Mouse (Mus musculus) ovary, postnatal 10 days (tissue): ENCODE measurements around the gene Map3k5.

Source experiments
- DNase-seq: peaks from one replicate; pipeline ENCODE4 v3.0.0; 2022; ENCODE audit warnings: low spot score

Map3k5 gene

GRCm38 (mm10) chr10:20111508-20111907 is 177.2 kb downstream of the Map3k5 start:
- DNase-seq: no peak

- no peak for DNase-seq
Measured at GRCm38 (mm10) chr10:20112026-20112973, 178.0 kb downstream of the Map3k5 start.

DNA sequence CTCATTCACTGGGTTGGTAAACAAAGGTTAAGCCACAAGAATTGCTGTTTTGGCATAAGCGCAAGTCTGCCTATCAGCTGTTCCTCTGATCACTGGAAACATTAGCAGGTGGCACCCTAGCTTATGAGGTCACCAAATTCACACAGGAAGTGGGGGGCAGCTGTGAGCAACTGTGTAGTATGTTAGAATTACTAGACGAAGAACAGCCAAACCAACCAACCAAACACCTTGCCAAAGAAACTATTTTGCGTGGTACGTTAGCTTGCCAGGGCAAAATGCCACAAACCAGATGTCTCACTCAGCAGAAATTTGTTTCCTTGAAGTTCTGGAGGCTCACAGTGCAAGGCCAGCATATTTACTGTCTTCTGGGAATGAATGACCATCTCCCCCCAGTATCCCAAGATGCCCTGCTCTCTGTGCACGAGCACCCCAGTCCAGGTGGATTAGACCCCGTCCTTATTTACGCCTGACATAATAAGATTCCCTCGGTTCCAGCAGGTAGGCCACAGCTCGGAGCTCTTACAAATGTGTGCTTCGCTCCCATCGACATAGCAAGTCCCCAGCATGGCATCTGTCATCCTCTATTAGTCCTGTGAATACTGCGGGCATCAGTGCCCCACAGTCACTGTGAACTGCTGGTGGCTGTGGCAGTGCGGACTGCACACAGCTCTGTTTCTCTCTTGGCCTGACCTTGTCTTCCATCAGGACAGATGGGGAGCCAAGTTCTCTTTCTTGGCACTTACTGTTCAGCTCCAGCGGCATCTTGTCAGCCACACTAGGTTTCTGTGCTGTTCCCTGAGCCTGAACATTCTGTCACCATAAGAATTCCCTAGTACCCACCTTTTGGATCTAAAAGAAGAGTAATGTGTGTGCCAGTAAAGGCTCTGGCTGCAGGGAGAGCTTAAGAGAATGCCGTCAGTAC is 185.5 kb downstream of the Map3k5 start:
- DNase-seq: no peak

DNA sequence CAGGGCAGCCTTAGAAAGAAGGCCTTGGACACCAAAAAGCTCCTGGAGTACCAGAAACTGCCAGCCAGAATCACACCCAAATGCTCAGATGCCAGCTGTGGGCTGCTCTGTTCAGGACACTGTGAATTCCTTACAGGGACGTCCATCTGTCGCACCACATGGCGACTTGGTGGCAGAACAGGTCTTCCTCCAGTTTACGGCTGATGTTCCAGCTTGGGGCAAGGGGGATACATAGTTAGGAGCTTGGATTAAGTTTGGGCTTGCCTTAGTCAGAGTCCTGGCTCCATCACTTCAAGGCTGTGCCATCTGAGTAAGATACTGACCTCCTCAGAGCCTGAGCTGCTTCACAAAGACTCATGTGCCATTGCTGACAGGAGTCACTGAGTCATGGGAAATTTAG is 187.7 kb downstream of the Map3k5 start:
- DNase-seq: no peak

DNA sequence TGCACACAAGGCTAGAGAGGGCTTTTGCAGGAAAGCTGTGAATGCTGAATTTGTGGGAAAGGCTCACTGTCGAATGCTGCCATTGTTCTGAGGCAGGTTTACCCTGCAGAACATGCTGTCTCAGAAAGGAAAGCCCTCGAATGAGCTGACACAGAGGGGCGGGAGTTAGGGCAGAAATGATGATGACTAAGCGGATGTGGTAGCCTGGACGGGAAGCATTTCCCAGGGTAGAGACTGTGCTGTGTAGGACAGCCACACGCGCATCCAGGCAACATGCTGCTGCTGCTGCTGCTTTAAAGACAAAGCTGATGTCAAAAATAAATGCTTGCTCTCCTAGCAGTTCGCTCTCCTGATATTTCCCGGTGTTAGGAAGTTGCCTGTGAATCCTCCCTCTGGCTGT is 189.1 kb downstream of the Map3k5 start:
- DNase-seq: no peak

- DNase-seq: no peak
Measured at GRCm38 (mm10) chr10:20124576-20124975, 190.3 kb downstream of the Map3k5 start.

DNA sequence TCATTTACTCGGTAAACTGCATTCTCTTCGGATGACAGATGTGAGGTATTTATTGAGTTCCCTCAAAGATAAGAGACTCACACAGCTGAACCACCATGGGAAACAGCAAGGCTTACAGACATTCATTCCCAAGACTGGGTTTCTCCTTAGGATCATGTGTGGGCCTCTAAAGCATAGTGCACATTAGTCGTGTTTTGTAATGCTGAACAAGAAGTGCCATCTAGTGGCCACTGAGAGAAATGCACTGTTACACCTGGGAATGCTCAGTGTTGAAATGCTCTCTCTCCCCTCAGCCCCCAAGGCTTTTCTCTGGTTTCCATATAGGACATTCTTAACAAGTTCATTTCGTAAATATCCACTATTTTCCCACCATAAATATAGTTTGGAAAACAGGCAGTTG is 191.0 kb downstream of the Map3k5 start:
- DNase-seq: no peak

DNA sequence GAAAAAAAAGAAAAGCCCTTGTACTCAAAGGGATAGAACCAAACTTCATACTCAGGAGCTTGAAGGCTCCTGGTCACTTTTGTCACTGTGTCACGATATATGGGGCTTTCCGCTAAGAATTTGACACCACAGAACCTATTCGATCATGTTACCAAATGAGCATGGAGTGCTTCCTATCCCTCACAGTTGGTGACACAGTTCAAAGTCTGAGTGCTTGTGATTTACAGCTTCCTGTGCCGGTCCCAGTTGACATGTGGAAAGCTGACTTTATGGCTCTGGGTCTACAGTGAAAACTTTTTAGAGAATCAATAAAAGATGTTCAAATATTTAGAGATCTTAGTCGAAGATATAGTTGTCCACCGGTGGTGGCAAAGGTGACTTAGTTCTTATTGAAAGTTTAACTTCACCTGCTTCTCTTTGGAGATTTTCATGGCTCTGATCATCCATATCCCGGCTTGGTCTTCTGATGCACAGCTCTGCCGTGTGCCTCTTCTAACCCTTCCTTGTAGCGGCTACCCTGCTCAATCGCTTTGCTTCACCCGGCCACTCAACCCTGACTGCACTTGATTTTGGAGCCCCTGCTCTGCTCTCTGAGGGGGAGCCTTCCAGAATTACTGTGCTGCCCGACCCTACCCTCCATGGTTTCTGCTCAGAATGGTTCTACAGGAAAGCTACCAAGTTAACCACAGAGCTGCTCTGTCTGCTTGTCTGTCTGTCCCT is 198.8 kb downstream of the Map3k5 start:
- DNase-seq: no peak

DNA sequence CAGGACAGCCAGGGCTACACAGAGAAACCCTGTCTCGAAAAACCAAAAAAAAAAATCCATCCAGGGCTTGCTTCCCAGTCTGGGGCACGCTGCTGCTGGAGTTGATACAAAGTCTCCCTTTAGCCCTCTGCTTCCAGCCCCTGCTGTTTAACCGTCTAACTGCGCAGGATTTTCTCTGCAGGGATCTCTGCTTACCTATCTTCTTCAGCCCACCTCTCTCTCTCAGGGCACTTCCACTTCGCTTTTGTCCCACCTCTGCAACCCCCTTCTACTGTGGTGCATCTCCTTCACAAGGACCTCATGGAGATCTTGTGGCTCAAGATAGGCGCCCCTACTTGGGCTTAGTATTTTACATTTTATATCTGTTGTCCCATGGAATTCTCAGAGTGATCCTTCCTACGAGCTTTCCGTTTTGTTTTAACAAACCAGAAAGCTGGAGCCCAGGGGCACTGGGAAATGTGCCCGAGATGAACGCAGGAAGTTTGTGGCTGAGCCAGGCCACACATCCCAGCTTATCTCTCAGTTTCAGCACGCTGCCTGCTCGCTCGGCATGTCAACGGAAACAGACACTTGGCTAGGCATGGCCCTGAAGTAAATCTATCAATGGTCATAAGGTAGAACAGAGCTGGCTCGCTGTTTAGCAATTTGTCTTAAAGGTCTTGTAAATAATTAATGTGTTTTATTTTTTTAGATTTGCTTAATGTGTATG is 201.2 kb downstream of the Map3k5 start:
- DNase-seq: no peak

DNA sequence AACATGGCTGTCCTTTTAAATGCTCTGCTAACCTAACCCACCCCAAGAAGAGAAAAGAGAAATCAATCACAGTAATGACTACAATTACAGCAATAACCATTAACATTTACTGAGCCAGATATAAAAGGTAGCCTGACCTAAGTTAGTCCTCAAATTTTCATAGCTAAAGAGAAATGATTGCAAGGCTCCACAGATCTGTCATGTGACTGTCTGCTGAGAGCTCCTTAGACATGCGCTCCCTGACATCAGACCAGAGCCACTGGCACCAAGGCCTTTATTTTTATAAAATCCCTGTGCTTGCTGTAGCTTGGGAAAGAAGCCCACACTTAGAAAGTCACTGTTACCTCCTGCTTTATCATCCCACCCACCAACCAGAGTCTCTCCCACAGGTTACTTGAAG is 202.2 kb downstream of the Map3k5 start:
- no peak for DNase-seq

GRCm38 (mm10) chr10:20141376-20141775 is 207.1 kb downstream of the Map3k5 start:
- DNase-seq: no peak

DNA sequence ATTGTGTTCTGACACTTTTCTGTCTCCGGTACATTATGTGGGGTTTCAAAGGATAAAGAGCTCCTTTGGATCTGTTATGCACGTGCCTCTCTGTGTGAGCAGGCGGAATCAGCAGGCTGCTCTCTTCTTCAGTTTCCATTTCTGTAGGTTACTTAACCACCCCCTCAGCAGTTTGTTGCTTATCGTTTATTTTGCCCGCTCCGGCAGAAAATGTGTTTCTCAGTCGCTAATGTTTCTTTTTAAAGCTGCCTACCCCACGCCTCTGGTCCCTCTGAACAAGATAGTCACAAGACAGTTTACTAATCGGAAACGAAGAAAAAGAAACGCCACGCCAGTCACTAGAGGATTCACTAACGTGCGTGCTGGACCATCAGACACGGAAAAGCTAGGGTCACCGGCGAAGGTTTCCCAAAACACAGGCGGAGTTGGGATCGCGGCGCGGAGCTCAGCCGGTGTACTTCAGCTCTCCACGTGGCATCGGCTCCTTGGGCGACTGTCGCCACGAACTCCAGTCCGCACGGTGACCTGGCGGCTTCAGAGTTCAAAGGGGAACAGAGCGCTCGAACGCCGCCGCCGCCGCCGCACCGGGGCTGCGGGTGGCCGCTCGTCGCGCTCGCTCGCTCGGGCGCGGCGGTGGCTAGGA is 214.0 kb downstream of the Map3k5 start, which contains the start of gene Map7:
Gene Map7 (plus strand): TSS at position 342 of the 643 bp plus-strand sequence.
- DNase-seq: no peak

DNA sequence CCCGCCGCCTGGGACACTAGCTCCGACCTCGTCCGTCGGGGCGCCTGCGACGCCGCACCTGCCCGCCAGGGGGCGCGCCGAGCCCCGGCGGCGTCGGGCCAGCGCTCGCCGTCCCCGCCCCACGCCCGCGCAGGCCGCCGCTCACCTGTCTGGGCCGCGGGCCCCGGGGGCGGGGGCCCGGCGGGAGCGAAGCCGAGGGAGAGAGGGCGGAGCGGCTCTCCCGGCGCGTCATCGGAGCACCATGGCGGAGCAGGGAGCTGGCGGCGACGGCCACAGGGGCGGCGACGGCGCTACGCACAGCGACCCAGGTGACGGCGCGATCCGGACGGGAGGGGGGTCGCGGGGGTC is 214.5 kb downstream of the Map3k5 start:
- DNase-seq: peak; percentile 24

GRCm38 (mm10) chr10:20149121-20149834 is 215.0 kb downstream of the Map3k5 start:
- DNase-seq: peak; percentile 22

DNA sequence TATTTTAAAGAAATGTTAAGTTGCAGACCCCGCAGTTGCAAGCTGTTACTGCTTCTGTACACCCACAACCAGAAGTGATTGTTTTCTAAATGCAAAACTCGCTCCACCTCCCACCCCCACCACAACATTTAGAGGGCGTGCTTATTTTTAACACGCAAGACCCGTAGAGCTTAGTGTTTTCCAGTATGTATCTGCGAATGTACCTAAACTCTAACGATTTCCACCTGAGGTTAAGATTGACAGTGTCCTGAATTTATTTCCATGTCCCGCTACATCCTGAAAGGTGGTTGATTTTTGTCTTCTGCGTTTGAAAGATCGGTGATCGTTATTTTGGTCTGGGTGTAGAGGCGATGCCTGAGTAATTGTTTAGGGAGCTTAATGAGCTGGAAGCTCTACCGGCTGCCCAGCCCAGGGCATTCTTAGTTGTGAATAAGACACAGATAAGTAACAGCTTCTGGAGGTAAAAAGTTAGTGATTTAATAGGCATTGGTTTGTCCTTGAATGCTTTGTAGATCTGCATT is 215.6 kb downstream of the Map3k5 start:
- DNase-seq: no peak

DNA sequence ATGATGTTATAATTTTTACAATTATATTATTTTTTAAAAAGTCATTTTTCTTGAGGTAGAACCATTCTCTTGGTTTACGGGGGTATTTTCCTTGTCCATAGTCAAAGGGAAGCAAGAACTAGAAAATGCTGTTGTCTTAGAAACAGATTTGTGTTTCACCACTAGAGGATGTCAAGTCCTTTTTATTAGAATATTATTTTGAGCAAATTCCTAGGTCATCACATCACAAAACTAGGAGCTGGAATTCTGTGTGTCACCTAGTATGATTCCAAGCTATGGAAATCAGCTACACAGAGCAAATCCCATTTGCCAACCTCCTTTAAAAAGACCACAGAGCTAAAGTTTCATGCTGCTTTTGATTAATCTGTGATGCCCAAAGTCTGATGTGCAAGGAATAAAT is 217.9 kb downstream of the Map3k5 start:
- no peak for DNase-seq

DNA sequence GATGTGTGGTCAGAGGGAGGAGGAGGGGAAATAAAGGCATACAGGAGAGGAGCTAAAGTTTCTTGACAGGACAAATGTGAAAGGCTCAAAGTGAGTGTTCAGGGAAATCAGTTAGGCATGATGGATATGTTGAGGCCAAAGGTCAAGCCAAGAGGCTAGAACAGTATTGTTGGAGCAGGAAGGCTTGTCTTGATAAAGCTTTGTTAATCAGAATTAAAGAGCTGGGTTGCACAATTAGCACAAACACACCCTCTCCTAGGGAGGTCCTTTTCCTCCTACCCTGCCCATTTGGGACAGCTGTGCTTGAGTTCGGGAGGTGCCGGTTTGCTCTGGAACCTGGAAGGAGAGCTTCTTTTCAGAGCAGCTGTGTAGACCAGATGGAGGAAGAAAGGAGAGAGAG is 219.2 kb downstream of the Map3k5 start:
- no peak for DNase-seq

DNA sequence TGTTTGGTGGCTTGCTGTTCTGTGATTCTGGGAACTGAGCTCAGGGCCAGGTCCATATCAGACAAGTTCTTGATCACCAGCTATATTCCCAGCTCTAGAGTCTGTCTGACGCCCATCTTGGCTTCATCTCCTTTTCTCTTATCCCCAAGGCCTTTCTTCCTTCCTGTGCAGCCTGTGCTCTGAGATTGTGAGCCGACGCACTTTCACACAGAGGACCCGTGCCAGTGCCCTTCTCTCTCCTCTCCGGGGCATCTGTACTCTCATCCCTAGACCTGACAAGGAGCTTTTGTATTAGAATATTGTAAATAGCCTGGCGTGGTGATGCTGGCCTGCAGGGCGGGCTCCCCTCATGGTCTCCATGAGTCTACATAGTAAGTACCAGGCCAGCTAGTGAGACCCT is 221.1 kb downstream of the Map3k5 start:
- DNase-seq: no peak

DNA sequence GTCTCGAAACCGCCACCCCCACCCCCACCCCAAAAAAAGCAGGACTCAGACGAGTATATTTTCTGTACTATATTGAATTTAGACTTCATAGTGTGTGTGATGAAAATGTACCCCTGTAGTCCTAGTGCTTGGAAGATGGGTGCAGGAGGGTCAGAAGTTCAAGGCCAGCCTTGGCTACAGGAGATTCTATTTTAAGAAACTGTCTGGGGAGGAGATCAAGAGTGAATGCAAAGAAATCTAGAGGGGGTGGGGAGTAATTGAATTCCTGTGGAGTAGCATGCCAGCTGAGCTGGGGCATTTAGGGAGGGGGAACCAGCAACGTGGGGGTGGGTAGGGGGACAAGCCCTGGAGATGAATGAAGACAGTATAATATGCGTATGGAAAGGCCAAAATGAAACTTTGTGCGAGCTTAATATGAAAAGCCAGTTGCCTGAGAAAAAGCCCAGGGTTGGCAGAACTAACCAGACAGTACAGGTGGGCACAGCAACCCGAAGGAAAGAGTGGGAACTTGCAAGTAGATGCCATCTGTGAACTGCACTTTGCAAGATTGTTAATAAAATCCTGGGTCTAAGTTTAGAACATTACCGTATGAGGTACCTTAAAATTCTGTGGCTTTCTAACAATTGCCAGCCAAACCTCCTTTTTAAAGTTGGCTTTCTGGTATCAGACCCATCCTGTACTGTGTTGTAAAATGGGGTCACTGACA is 222.9 kb downstream of the Map3k5 start:
- DNase-seq: no peak

GRCm38 (mm10) chr10:20158756-20159155 is 224.5 kb downstream of the Map3k5 start:
- no peak for DNase-seq
